Mouse (Mus musculus) brain, embryonic 14.5 days (tissue): ENCODE data around the gene Tedc2.

Experiments used
- CTCF ChIP-seq: fragments of 200-500 bp; IDR thresholded peaks from 2 replicates; pipeline ENCODE4 v1.5.1; 2012; ENCODE audit warnings: inconsistent platforms, mild to moderate bottlenecking, moderate library complexity, borderline replicate concordance; ENCODE audit not compliant: insufficient read depth, insufficient read length; ENCODE audit errors: extremely low read depth
- POLR2A ChIP-seq: fragments of 200-500 bp; IDR thresholded peaks from 2 replicates; pipeline ENCODE4 v1.6.1; 2012; ENCODE audit warnings: mild to moderate bottlenecking, inconsistent platforms, borderline replicate concordance; ENCODE audit not compliant: poor library complexity, insufficient read depth, insufficient read length, severe bottlenecking; ENCODE audit errors: extremely low read depth

- TF ChIP-seq CTCF (no peak), POLR2A (no peak)
Observed at GRCm38 (mm10) chr17:24226721-24227120, 6.1 kb upstream of the Tedc2 start.
